In genomic region chr13:112188741-112189476, GRCm38 (mm10) we compare ENCODE assay signal across 13 mouse cellular contexts.
DNase-seq lines count a peak whose midpoint lies in the region; ATAC-seq lines count a peak whose summit lies in the region.
"Had no signal": no experiment of that assay in that cellular context is flagged by ENCODE, and none has a peak within 500 bp of the region (broad histone marks: within the 10 kb centered on the region; RNA-seq: fewer than 3 reads in every experiment).

No protein-coding gene starts in this region.

- peak overlapping the region; percentile 77 for H3K27ac ChIP-seq in heart, embryonic 15.5 days
- H3K27ac ChIP-seq in heart, embryonic 10.5 days: no peak overlapping the region
- H3K27ac ChIP-seq in lung, embryonic 16.5 days (ENCODE audit: low read length): peak overlapping the region; percentile 80
- H3K27ac ChIP-seq: forebrain, embryonic 15.5 days; hindbrain, embryonic 13.5 days; neural tube, embryonic 15.5 days had no signal

- DNase-seq in heart, embryonic 10.5 days (ENCODE audit: low spot score): no peak
- DNase-seq in lung, adult 18-20 months: no peak
- DNase-seq in fat pad, adult 2 months (ENCODE audit: extremely low read depth, low read depth, low spot score): peak; percentile 42
- peak; percentile 30 to 51 for DNase-seq in kidney, postnatal 4 days
- no peak for DNase-seq in layer of hippocampus, postnatal 14 days (ENCODE audit: low spot score in 2 of 2)
- DNase-seq: gastrocnemius, postnatal 14 days; thymus, postnatal 36 days had no signal

- H3K4me3 ChIP-seq in heart, embryonic 15.5 days: no peak overlapping the region
- no peak overlapping the region for H3K4me3 ChIP-seq in heart, embryonic 10.5 days
- H3K4me3 ChIP-seq in lung, embryonic 16.5 days (ENCODE audit: low read length): no peak overlapping the region
- H3K4me3 ChIP-seq: forebrain, embryonic 15.5 days; hindbrain, embryonic 13.5 days; neural tube, embryonic 15.5 days had no signal

- no peak overlapping the region for H3K4me2 ChIP-seq in heart, embryonic 15.5 days
- no peak overlapping the region for H3K4me2 ChIP-seq in lung, embryonic 16.5 days (ENCODE audit: low read depth, low read length)
- H3K4me2 ChIP-seq: forebrain, embryonic 15.5 days; hindbrain, embryonic 13.5 days; liver, embryonic 11.5 days; neural tube, embryonic 15.5 days had no signal

- no peaks in the 10 kb centered on the region for H3K36me3 ChIP-seq in heart, embryonic 15.5 days
- H3K36me3 ChIP-seq in heart, embryonic 10.5 days: no peaks in the 10 kb centered on the region
- no peaks in the 10 kb centered on the region for H3K36me3 ChIP-seq in lung, embryonic 16.5 days (ENCODE audit: control insufficient read depth, insufficient read depth, low read length)
- H3K36me3 ChIP-seq: forebrain, embryonic 15.5 days; hindbrain, embryonic 13.5 days; neural tube, embryonic 15.5 days had no signal

- no peak overlapping the region for H3K9ac ChIP-seq in heart, embryonic 15.5 days
- H3K9ac ChIP-seq in lung, embryonic 16.5 days (ENCODE audit: low read length): no peak overlapping the region
- H3K9ac ChIP-seq: forebrain, embryonic 15.5 days; hindbrain, embryonic 13.5 days; neural tube, embryonic 15.5 days had no signal

- H3K27me3 ChIP-seq in heart, embryonic 15.5 days: no peaks in the 10 kb centered on the region
- H3K27me3 ChIP-seq in heart, embryonic 10.5 days (ENCODE audit: insufficient read depth, poor library complexity, severe bottlenecking): peaks cover 3% of the 10 kb centered on the region; the same call in 1 of the 2 replicates
- H3K27me3 ChIP-seq in lung, embryonic 16.5 days (ENCODE audit: control insufficient read depth, insufficient read depth, low read depth, low read length): no peaks in the 10 kb centered on the region
- H3K27me3 ChIP-seq: neural tube, embryonic 15.5 days had no signal

- H3K4me1 ChIP-seq in heart, embryonic 15.5 days (replicated peaks): peaks cover 40% of the 10 kb centered on the region
- peaks cover 68% of the 10 kb centered on the region for H3K4me1 ChIP-seq in heart, embryonic 10.5 days
- peaks cover 38% of the 10 kb centered on the region for H3K4me1 ChIP-seq in lung, embryonic 16.5 days (replicated peaks; ENCODE audit: control insufficient read depth, insufficient read depth, low read length)

- 70% methylated on average over 18 of the region's 18 CpGs for WGBS in heart, embryonic 15.5 days
- 84% methylated on average over 18 of the region's 18 CpGs for WGBS in heart, embryonic 10.5 days
- WGBS in lung, embryonic 16.5 days: 45% methylated on average over 18 of the region's 18 CpGs

- no peak for ATAC-seq in heart, embryonic 15.5 days (replicated peaks; ENCODE audit: insufficient number of reproducible peaks, insufficient read depth, low FRiP score, low read depth)
- no peak for ATAC-seq in lung, embryonic 16.5 days (ENCODE audit: low read depth)
- ATAC-seq: forebrain, embryonic 15.5 days had no signal

- H3K9me3 ChIP-seq in heart, embryonic 15.5 days (replicated peaks): no peaks in the 10 kb centered on the region
- H3K9me3 ChIP-seq in heart, embryonic 10.5 days: no peaks in the 10 kb centered on the region
- no peaks in the 10 kb centered on the region for H3K9me3 ChIP-seq in lung, embryonic 16.5 days (ENCODE audit: control insufficient read depth, low read length)
- H3K9me3 ChIP-seq: forebrain, embryonic 15.5 days; hindbrain, embryonic 13.5 days; neural tube, embryonic 15.5 days had no signal

Comparison
In these comparisons a context has a peak if more than half of its experiments do, and no peak if none do; other contexts are left out.
1. DNase-seq: peak in fat pad, adult 2 months (single experiment) and kidney, postnatal 4 days (2 of 2); none in heart, embryonic 10.5 days (single experiment), lung, adult 18-20 months (0 of 2) and layer of hippocampus, postnatal 14 days (0 of 2).